Mouse (Mus musculus) hematopoietic stem cell, adult 5-6 weeks (primary cell): ENCODE measurements around the gene Atp5s. TPM values are rescaled to one million over a fixed set of nuclear protein-coding genes. Genes with fewer than 3 reads are reported as not detected.
A peak's percentile ranks its signal among the peaks of the same experiment; 100 is the strongest.

Experiments used
- ATAC-seq, 2 experiments: fragments of 125-278 bp in 1 of 2; replicated peaks in 1 of 2; 2 replicates each; pipeline ENCODE4 v1.8.0; 2016 to 2017; ENCODE audit warnings: inconsistent platforms in 2 of 2, mild to moderate bottlenecking in 2 of 2, moderate number of reproducible peaks in 2 of 2, low read depth in 1 of 2, moderate TSS enrichment in 1 of 2; ENCODE audit not compliant: low FRiP score in 2 of 2, poor library complexity in 2 of 2, severe bottlenecking in 2 of 2, insufficient read depth in 1 of 2, low TSS enrichment in 1 of 2
- total RNA-seq: library from RNA; stranded (forward); fragments of 172-1452, 232-1000 nt; gene quantifications from 2 replicates; pipeline ENCODE4 v1.2.3, GENCODE M21; 2017

Atp5s gene
- total RNA-seq, 1 experiment from 2014 or later: 15.4 TPM

GRCm38 (mm10) chr12:69724018-69724710, 586 bp upstream of the Atp5s start:
- peak in 1 of 2 experiments; percentile 9; a peak in 1 of 4 replicates for ATAC-seq

- no peak for ATAC-seq
These were observed 4.5 kb downstream of the Atp5s start for GRCm38 (mm10) chr12:69729246-69729645.

GRCm38 (mm10) chr12:69730306-69730705, 5.6 kb downstream of the Atp5s start:
- no peak for ATAC-seq

GRCm38 (mm10) chr12:69732221-69732620, 7.5 kb downstream of the Atp5s start:
- ATAC-seq: no peak

- ATAC-seq: peak; percentile 82 to 89
These were observed 8.8 kb downstream of the Atp5s start for GRCm38 (mm10) chr12:69733518-69733917.

- ATAC-seq: peak; percentile 12 to 36; a peak in 1 of 4 replicates
These were observed 9.2 kb downstream of the Atp5s start for GRCm38 (mm10) chr12:69733923-69734322.

- ATAC-seq: no peak
These were observed 17.2 kb downstream of the Atp5s start for GRCm38 (mm10) chr12:69741965-69742364.

- no peak for ATAC-seq
These were observed 19.4 kb downstream of the Atp5s start for GRCm38 (mm10) chr12:69744138-69744537.

- no peak for ATAC-seq
These were observed 27.2 kb downstream of the Atp5s start for GRCm38 (mm10) chr12:69751864-69752341.

GRCm38 (mm10) chr12:69753936-69754335, 29.2 kb downstream of the Atp5s start:
- ATAC-seq: no peak

- ATAC-seq: no peak
These were observed 31.3 kb downstream of the Atp5s start for GRCm38 (mm10) chr12:69756015-69756414.

GRCm38 (mm10) chr12:69757418-69758141, 32.8 kb downstream of the Atp5s start:
- peak; percentile 84 to 86 for ATAC-seq

- no peak for ATAC-seq
These were observed 33.8 kb downstream of the Atp5s start for GRCm38 (mm10) chr12:69758221-69759185.

GRCm38 (mm10) chr12:69759267-69759885, 34.6 kb downstream of the Atp5s start:
- no peak for ATAC-seq

- no peak for ATAC-seq
These were observed 35.3 kb downstream of the Atp5s start for GRCm38 (mm10) chr12:69760014-69760413.

GRCm38 (mm10) chr12:69760743-69761406, 36.1 kb downstream of the Atp5s start:
- ATAC-seq: no peak

GRCm38 (mm10) chr12:69761603-69762002, 36.9 kb downstream of the Atp5s start:
- no peak for ATAC-seq
